Mouse (Mus musculus): Measurements from ENCODE around the gene Gm21958. TPM values are rescaled to one million over a fixed set of nuclear protein-coding genes. Genes with fewer than 3 reads are reported as not detected.

Gene Gm21958
- polyA plus RNA-seq, 1 experiment from 2014 or later = not detected

GRCm38 (mm10) chr3:54692202-54693055 is 21.7 kb downstream of the Gm21958 start, which contains the start of gene Supt20:
Supt20 (plus strand) TSS chr3:54692807.
- Histone ChIP-seq H3K36me3 (ENCODE audit: inconsistent target) (peaks cover 23% of the 10 kb centered on the region; the same call in 1 of the 2 replicates), H3K4me3 (ENCODE audit: inconsistent target) (peak within 1 kb of the TSS; percentile 84), H3K79me2 (ENCODE audit: inconsistent target) (peaks cover 29% of the 10 kb centered on the region), H3K27ac (peak within 1 kb of the TSS; percentile 53)
- under 1% methylated on average over 63 of the region's 65 CpGs for WGBS (ENCODE audit: missing documents)

- Histone ChIP-seq H3K27ac (no peak overlapping the region), H3K79me2 (ENCODE audit: inconsistent target) (peaks cover 12% of the 10 kb centered on the region), H3K36me3 (ENCODE audit: inconsistent target) (no peaks in the 10 kb centered on the region), H3K4me3 (ENCODE audit: inconsistent target) (no peak overlapping the region)
- WGBS (ENCODE audit: missing documents) = 36% methylated on average over 2 of the region's 2 CpGs
Measured at GRCm38 (mm10) chr3:54689091-54689490, 25.1 kb downstream of the Gm21958 start.

- Histone ChIP-seq H3K27ac (no peak overlapping the region), H3K79me2 (ENCODE audit: inconsistent target) (no peaks in the 10 kb centered on the region), H3K36me3 (ENCODE audit: inconsistent target) (no peaks in the 10 kb centered on the region), H3K4me3 (ENCODE audit: inconsistent target) (no peak overlapping the region)
- 89% methylated on average over 2 of the region's 2 CpGs for WGBS (ENCODE audit: missing documents)
Measured at GRCm38 (mm10) chr3:54687245-54687644, 26.9 kb downstream of the Gm21958 start.

- 94% methylated on average over 3 of the region's 3 CpGs for WGBS (ENCODE audit: missing documents)
- H3K79me2 ChIP-seq (ENCODE audit: inconsistent target) = no peaks in the 10 kb centered on the region
- H3K27ac ChIP-seq = no peak overlapping the region
- no peaks in the 10 kb centered on the region for H3K36me3 ChIP-seq (ENCODE audit: inconsistent target)
- no peak overlapping the region for H3K4me3 ChIP-seq (ENCODE audit: inconsistent target)
Measured at GRCm38 (mm10) chr3:54685202-54685601, 29.0 kb downstream of the Gm21958 start.

GRCm38 (mm10) chr3:54681310-54682204 is 32.6 kb downstream of the Gm21958 start:
- Histone ChIP-seq H3K79me2 (ENCODE audit: inconsistent target) (no peaks in the 10 kb centered on the region), H3K36me3 (ENCODE audit: inconsistent target) (no peaks in the 10 kb centered on the region), H3K27ac (peak overlapping the region; percentile 34), H3K4me3 (ENCODE audit: inconsistent target) (no peak overlapping the region)
- WGBS (ENCODE audit: missing documents) = 43% methylated on average over 6 of the region's 6 CpGs

- 100% methylated on average over 1 of the region's 2 CpGs for WGBS (ENCODE audit: missing documents)
- no peak overlapping the region for H3K27ac ChIP-seq
- no peaks in the 10 kb centered on the region for H3K79me2 ChIP-seq (ENCODE audit: inconsistent target)
- no peak overlapping the region for H3K4me3 ChIP-seq (ENCODE audit: inconsistent target)
- no peaks in the 10 kb centered on the region for H3K36me3 ChIP-seq (ENCODE audit: inconsistent target)
Measured at GRCm38 (mm10) chr3:54676818-54677217, 37.3 kb downstream of the Gm21958 start.

- H3K4me3 ChIP-seq (ENCODE audit: inconsistent target) = no peak overlapping the region
- H3K27ac ChIP-seq = no peak overlapping the region
- WGBS (ENCODE audit: missing documents) = 68% methylated on average over 11 of the region's 13 CpGs
Measured at GRCm38 (mm10) chr3:54672557-54673529, 41.3 kb downstream of the Gm21958 start.

GRCm38 (mm10) chr3:54672111-54672510 is 42.0 kb downstream of the Gm21958 start:
- Histone ChIP-seq H3K27ac (no peak overlapping the region), H3K4me3 (ENCODE audit: inconsistent target) (no peak overlapping the region), H3K79me2 (ENCODE audit: inconsistent target) (no peaks in the 10 kb centered on the region), H3K36me3 (ENCODE audit: inconsistent target) (no peaks in the 10 kb centered on the region)
- WGBS (ENCODE audit: missing documents) = 71% methylated on average over 3 of the region's 3 CpGs

More at GRCm38 (mm10) chr3:54672557-54673529, 41.3 kb downstream of the Gm21958 start:
- Histone ChIP-seq H3K79me2 (ENCODE audit: inconsistent target) (no peaks in the 10 kb centered on the region), H3K36me3 (ENCODE audit: inconsistent target) (no peaks in the 10 kb centered on the region)

- Histone ChIP-seq H3K27ac (no peak overlapping the region), H3K36me3 (ENCODE audit: inconsistent target) (no peaks in the 10 kb centered on the region), H3K4me3 (ENCODE audit: inconsistent target) (no peak overlapping the region), H3K79me2 (ENCODE audit: inconsistent target) (no peaks in the 10 kb centered on the region)
- WGBS (ENCODE audit: missing documents) = 87% methylated on average over 6 of the region's 6 CpGs
Measured at GRCm38 (mm10) chr3:54669559-54669958, 44.6 kb downstream of the Gm21958 start.

- 16% methylated on average over 6 of the region's 6 CpGs for WGBS (ENCODE audit: missing documents)
- no peaks in the 10 kb centered on the region for H3K79me2 ChIP-seq (ENCODE audit: inconsistent target)
- no peak overlapping the region for H3K4me3 ChIP-seq (ENCODE audit: inconsistent target)
- 0 out of 2 replicates have a peak overlapping the region, but pooled peaks have one; percentile 12 for H3K27ac ChIP-seq
- no peaks in the 10 kb centered on the region for H3K36me3 ChIP-seq (ENCODE audit: inconsistent target)
Measured at GRCm38 (mm10) chr3:54668722-54669121, 45.4 kb downstream of the Gm21958 start.

GRCm38 (mm10) chr3:54668141-54668540 is 46.0 kb downstream of the Gm21958 start:
- no peak overlapping the region for H3K4me3 ChIP-seq (ENCODE audit: inconsistent target)
- WGBS (ENCODE audit: missing documents) = 96% methylated on average over 3 of the region's 3 CpGs
- H3K27ac ChIP-seq = no peak overlapping the region
- H3K79me2 ChIP-seq (ENCODE audit: inconsistent target) = no peaks in the 10 kb centered on the region
- no peaks in the 10 kb centered on the region for H3K36me3 ChIP-seq (ENCODE audit: inconsistent target)

Data from macrophage (primary cell).